Mouse (Mus musculus) C2C12 (cell line): Measurements from ENCODE around the gene Rfxap.

Experiments used
- CEBPB ChIP-seq: IDR thresholded peaks from one replicate; pipeline ENCODE4 v1.6.1; 2011; ENCODE audit warnings: low read depth, mild to moderate bottlenecking, control low read depth, moderate library complexity
- CTCF ChIP-seq: IDR thresholded peaks from one replicate; pipeline ENCODE4 v1.5.1; 2011; ENCODE audit not compliant: control insufficient read depth, insufficient read depth, insufficient read length
- MAX ChIP-seq: IDR thresholded peaks from one replicate; pipeline ENCODE4 v1.6.1; 2011; ENCODE audit warnings: mild to moderate bottlenecking, control low read depth
- MYOG ChIP-seq: IDR thresholded peaks from one replicate; pipeline ENCODE4 v1.6.1; 2011; ENCODE audit not compliant: control insufficient read depth, insufficient read length; ENCODE audit errors: extremely low read depth

DNA sequence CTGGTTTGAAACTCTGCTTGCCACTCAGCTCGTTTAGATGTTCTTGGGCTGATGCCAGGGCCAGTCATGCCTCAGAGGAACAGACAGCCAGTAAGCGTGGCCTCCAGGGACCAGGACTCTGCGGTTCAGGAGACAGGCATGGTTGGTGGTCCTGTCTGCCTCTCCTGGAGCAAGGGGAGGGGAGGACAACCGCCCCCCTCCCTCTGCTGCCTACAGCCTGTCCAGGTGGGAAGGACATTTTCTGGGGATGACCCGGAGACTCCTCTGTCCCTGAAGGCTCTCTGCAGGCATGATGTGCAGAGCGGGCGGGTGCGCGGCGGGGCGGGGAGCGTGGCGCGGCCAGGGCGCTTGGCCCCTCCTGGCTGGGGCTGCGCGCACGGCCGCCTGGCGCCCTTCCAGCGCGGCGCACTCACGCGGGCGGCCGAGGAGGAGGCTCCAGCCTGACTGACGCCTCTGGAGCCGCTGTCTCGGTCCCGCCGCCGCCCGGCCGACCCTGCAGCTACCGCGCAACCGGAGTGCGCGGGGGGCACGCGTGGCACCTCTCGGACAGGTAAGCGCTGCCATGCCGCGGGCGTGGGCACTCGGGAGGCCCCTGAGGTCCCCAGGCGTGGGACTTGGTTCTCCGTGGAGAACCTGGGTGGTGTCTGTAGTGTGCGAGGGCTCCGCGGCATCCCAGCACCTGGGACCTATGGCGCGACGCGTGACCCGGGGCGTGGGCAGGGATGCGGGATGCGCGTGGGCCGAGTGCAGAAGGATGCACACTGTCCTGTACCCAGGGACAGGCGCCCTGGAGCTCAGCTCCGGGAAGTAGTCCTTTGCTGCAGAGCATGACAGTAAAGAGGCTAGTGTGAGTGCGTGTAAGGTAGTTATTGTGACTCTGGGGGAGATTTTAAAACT lies 52.2 kb downstream of the Rfxap start, which contains the start of gene Smad9:
- TF ChIP-seq CTCF = no peak
- no peak for TF ChIP-seq MAX
- TF ChIP-seq CEBPB = no peak
- no peak for TF ChIP-seq MYOG
